Mouse (Mus musculus): Measurements from ENCODE around the gene Pin1.

DNA sequence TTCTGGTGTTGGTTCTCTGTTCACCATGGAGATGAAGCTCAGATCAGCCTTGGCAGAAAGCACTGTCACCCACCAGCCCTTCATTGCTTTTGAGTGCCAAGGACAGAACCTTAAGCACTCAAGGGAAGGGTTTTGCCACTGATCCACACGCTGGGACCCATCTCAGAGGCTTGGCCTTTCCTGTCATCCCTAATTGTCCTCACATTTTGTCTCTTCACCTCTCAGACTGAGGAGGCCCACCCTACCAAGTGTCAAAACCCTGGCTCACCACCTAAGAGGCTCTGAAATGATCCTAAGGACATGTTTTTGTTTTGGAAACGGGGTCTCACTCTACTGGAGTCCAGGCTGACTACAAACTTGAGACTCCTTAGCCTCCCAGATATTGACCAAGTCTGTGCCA is 15.1 kb upstream of the Pin1 start:
- no peak for TF ChIP-seq POLR2A (IDR thresholded peaks at IDR 0.05; ENCODE audit: extremely low read depth, insufficient read depth, low read length)
- TF ChIP-seq CTCF (IDR thresholded peaks at IDR 0.05; ENCODE audit: low read depth, low read length), result no peak
